8 mouse cellular contexts compared by ENCODE assay signal in the genomic region with DNA sequence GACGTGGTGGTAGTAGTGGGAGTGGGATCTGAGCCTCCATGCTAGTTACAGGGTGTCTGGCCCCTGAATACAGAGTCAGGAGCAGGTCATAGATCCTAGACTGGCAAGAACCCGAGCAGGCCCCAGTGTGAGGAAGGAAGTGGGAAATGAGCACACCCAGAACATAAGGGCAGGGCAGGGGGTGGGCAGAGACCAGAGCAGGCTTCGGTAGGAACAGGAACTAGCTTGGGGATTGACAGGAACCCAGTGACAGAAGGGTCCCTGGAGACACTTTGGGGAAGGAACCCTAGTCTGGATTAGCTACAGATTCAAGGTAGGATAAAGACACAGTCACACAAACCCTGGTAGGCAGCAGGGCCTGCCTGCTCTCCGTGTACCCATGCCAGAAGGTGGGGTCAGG. TPM values are rescaled to one million over a fixed set of nuclear protein-coding genes. Genes with fewer than 3 reads are reported as not detected.
DNase-seq lines count a peak whose midpoint lies in the region; ATAC-seq and TF ChIP-seq lines count a peak whose summit lies in the region.

No protein-coding gene starts in this region.

- H3K27me3 ChIP-seq in ES-Bruce4 (ENCODE audit: control insufficient read depth, insufficient read depth, low read length, poor library complexity, severe bottlenecking), result no peaks in the 10 kb centered on the region
- H3K27me3 ChIP-seq in intestine, postnatal 0 days (replicated peaks; ENCODE audit: control insufficient read depth, insufficient read depth, low read length), result no peaks in the 10 kb centered on the region
- H3K27me3 ChIP-seq in neural tube, embryonic 15.5 days (replicated peaks), result no peaks in the 10 kb centered on the region

- no peak overlapping the region for H3K9ac ChIP-seq in ES-Bruce4 (ENCODE audit: low read depth, poor library complexity, severe bottlenecking)
- H3K9ac ChIP-seq in intestine, postnatal 0 days (ENCODE audit: low read depth, low read length), result no peak overlapping the region
- peak overlapping the region; percentile 62 for H3K9ac ChIP-seq in neural tube, embryonic 15.5 days (replicated peaks)

- peak; percentile 37 for DNase-seq in 3T3-L1 (ENCODE audit: low read depth, low spot score)
- DNase-seq in lung, adult 18-20 months, result peak; percentile 76 to 77
- no peak for DNase-seq in gastrocnemius, adult 18-20 months (ENCODE audit: low spot score)
- no peak for DNase-seq in layer of hippocampus, postnatal 10 days (ENCODE audit: low spot score in 2 of 2)

- H3K36me3 ChIP-seq in ES-Bruce4 (ENCODE audit: control insufficient read depth, insufficient read depth, low read length, poor library complexity, severe bottlenecking), result no peaks in the 10 kb centered on the region
- no peaks in the 10 kb centered on the region for H3K36me3 ChIP-seq in intestine, postnatal 0 days (ENCODE audit: control insufficient read depth, insufficient read depth)
- no peaks in the 10 kb centered on the region for H3K36me3 ChIP-seq in neural tube, embryonic 15.5 days

- WGBS in intestine, postnatal 0 days, result 19% methylated on average over 4 of the region's 4 CpGs
- 1% methylated on average over 4 of the region's 4 CpGs for WGBS in neural tube, embryonic 15.5 days

- peak overlapping the region; percentile 88 for H3K4me2 ChIP-seq in intestine, postnatal 0 days (replicated peaks; ENCODE audit: low read depth)
- peak overlapping the region; percentile 88 for H3K4me2 ChIP-seq in neural tube, embryonic 15.5 days

- 0 out of 2 replicates have a peak overlapping the region, but pooled peaks have one; percentile 58 for H3K27ac ChIP-seq in ES-Bruce4 (ENCODE audit: insufficient read depth, low read length)
- H3K27ac ChIP-seq in intestine, postnatal 0 days (ENCODE audit: low read depth, low read length), result peak overlapping the region; percentile 67
- H3K27ac ChIP-seq in neural tube, embryonic 15.5 days (replicated peaks), result peak overlapping the region; percentile 75

- TF ChIP-seq POLR2A in ES-Bruce4 (IDR thresholded peaks at IDR 0.05; ENCODE audit: insufficient read depth, low read length), result no peak

- H3K9me3 ChIP-seq in ES-Bruce4 (replicated peaks; ENCODE audit: control insufficient read depth, insufficient read depth, low read length, poor library complexity, severe bottlenecking), result no peaks in the 10 kb centered on the region
- H3K9me3 ChIP-seq in intestine, postnatal 0 days (ENCODE audit: control insufficient read depth), result no peaks in the 10 kb centered on the region
- no peaks in the 10 kb centered on the region for H3K9me3 ChIP-seq in neural tube, embryonic 15.5 days (replicated peaks)

- no peaks in the 10 kb centered on the region for H3K4me1 ChIP-seq in ES-Bruce4 (ENCODE audit: control insufficient read depth, insufficient read depth, low read length)
- peaks cover 8% of the 10 kb centered on the region; the same call in 1 of the 2 replicates for H3K4me1 ChIP-seq in intestine, postnatal 0 days (replicated peaks; ENCODE audit: control insufficient read depth, insufficient read depth, low read length)
- H3K4me1 ChIP-seq in neural tube, embryonic 15.5 days, result peaks cover 42% of the 10 kb centered on the region

- ATAC-seq in granulocyte monocyte progenitor cell, adult 5-6 weeks (replicated peaks; ENCODE audit: poor library complexity, severe bottlenecking), result peak; percentile 45
- no peak for ATAC-seq in intestine, postnatal 0 days
- no peak for ATAC-seq in neural tube, embryonic 15.5 days (ENCODE audit: low FRiP score)

- no peak for TF ChIP-seq EP300 in ES-Bruce4 (IDR thresholded peaks at IDR 0.05; ENCODE audit: insufficient read depth, low read depth, low read length)

- no peak overlapping the region for H3K4me3 ChIP-seq in ES-Bruce4 (ENCODE audit: low read depth, low read length)
- peak overlapping the region; percentile 49 for H3K4me3 ChIP-seq in intestine, postnatal 0 days (ENCODE audit: low read depth, low read length)
- peak overlapping the region; percentile 63 for H3K4me3 ChIP-seq in neural tube, embryonic 15.5 days (replicated peaks)

- no peak for TF ChIP-seq CTCF in ES-Bruce4 (IDR thresholded peaks at IDR 0.05; ENCODE audit: low read depth, low read length)
- TF ChIP-seq CTCF in intestine, postnatal 0 days (IDR thresholded peaks at IDR 0.05; ENCODE audit: low read depth), result no peak

RNA-seq across cellular contexts. Expression of a gene that starts 1.3 kb away (rescaled TPM):
- 11.0 and 13.2 TPM in 2 replicates for polyA plus RNA-seq in ES-Bruce4 (2011; ENCODE audit: insufficient read depth, insufficient read length, low read depth, missing spikeins)
- 2.9 and 5.1 TPM in 2 replicates for total RNA-seq in granulocyte monocyte progenitor cell, adult 5-6 weeks (2014; fragmentation: Nextera tagmentation)
- total RNA-seq in granulocyte monocyte progenitor cell, adult 5-6 weeks (2017), result 2.1 and 5.8 TPM in 2 replicates
- 5.9 and 6.3 TPM in 2 replicates for polyA plus RNA-seq in intestine, postnatal 0 days (2015; fragmentation: Nextera tagmentation; extraction: Ambion mirVana)
- polyA plus RNA-seq in neural tube, embryonic 15.5 days (2015; fragmentation: Nextera tagmentation; extraction: Ambion mirVana), result 27.5 and 28.5 TPM in 2 replicates
- total RNA-seq in gastrocnemius, adult 18-20 months (2021), result 10 to 100 TPM; 27.6 to 28.1 TPM
- total RNA-seq in layer of hippocampus, postnatal 10 days (2021), result 10 to 100 TPM; 38.5 to 39.2 TPM

RNA-seq across cellular contexts. Expression of a gene that starts 13.2 kb away (rescaled TPM):
- polyA plus RNA-seq in ES-Bruce4 (2011; ENCODE audit: insufficient read depth, insufficient read length, low read depth, missing spikeins), result 177 and 187 TPM in 2 replicates
- total RNA-seq in granulocyte monocyte progenitor cell, adult 5-6 weeks (2014; fragmentation: Nextera tagmentation), result 140 and 178 TPM in 2 replicates
- total RNA-seq in granulocyte monocyte progenitor cell, adult 5-6 weeks (2017), result 130 and 143 TPM in 2 replicates
- polyA plus RNA-seq in intestine, postnatal 0 days (2015; fragmentation: Nextera tagmentation; extraction: Ambion mirVana), result 119 and 120 TPM in 2 replicates
- 231 and 240 TPM in 2 replicates for polyA plus RNA-seq in neural tube, embryonic 15.5 days (2015; fragmentation: Nextera tagmentation; extraction: Ambion mirVana)
- 100 to 1,000 TPM in 1 of 2 experiments, 10 to 100 TPM in 1; 88.9 to 105 TPM for total RNA-seq in gastrocnemius, adult 18-20 months (2021)
- total RNA-seq in layer of hippocampus, postnatal 10 days (2021), result 100 to 1,000 TPM; 101 TPM

RNA-seq across cellular contexts. Expression of a gene that starts 14.1 kb away (rescaled TPM):
- polyA plus RNA-seq in ES-Bruce4 (2011; ENCODE audit: insufficient read depth, insufficient read length, low read depth, missing spikeins), result 19.9 and 23.1 TPM in 2 replicates
- 0.13 TPM in 1 of 2 replicates, not detected in the other for total RNA-seq in granulocyte monocyte progenitor cell, adult 5-6 weeks (2014; fragmentation: Nextera tagmentation)
- 0.52 and 0.57 TPM in 2 replicates for total RNA-seq in granulocyte monocyte progenitor cell, adult 5-6 weeks (2017)
- 1.5 TPM in 2 replicates for polyA plus RNA-seq in intestine, postnatal 0 days (2015; fragmentation: Nextera tagmentation; extraction: Ambion mirVana)
- 11.1 and 12.3 TPM in 2 replicates for polyA plus RNA-seq in neural tube, embryonic 15.5 days (2015; fragmentation: Nextera tagmentation; extraction: Ambion mirVana)
- total RNA-seq in gastrocnemius, adult 18-20 months (2021), result 1 to 10 TPM; 1.2 to 1.9 TPM
- total RNA-seq in layer of hippocampus, postnatal 10 days (2021), result 10 to 100 TPM; 53.7 to 70.3 TPM

RNA-seq across cellular contexts. Expression of a gene that starts 19.1 kb away (rescaled TPM):
- polyA plus RNA-seq in ES-Bruce4 (2011; ENCODE audit: insufficient read depth, insufficient read length, low read depth, missing spikeins), result 22.3 and 25.5 TPM in 2 replicates
- total RNA-seq in granulocyte monocyte progenitor cell, adult 5-6 weeks (2014; fragmentation: Nextera tagmentation), result 15.6 and 15.8 TPM in 2 replicates
- 5.8 and 10.8 TPM in 2 replicates for total RNA-seq in granulocyte monocyte progenitor cell, adult 5-6 weeks (2017)
- 14.3 and 15.4 TPM in 2 replicates for polyA plus RNA-seq in intestine, postnatal 0 days (2015; fragmentation: Nextera tagmentation; extraction: Ambion mirVana)
- polyA plus RNA-seq in neural tube, embryonic 15.5 days (2015; fragmentation: Nextera tagmentation; extraction: Ambion mirVana), result 27.8 and 30.8 TPM in 2 replicates
- total RNA-seq in gastrocnemius, adult 18-20 months (2021), result 1 to 10 TPM; 6.2 to 7.7 TPM
- total RNA-seq in layer of hippocampus, postnatal 10 days (2021), result 10 to 100 TPM; 25.6 to 26.0 TPM

RNA-seq across cellular contexts. Expression of a gene that starts 34.4 kb away (rescaled TPM):
- 12.8 and 13.8 TPM in 2 replicates for polyA plus RNA-seq in ES-Bruce4 (2011; ENCODE audit: insufficient read depth, insufficient read length, low read depth, missing spikeins)
- total RNA-seq in granulocyte monocyte progenitor cell, adult 5-6 weeks (2014; fragmentation: Nextera tagmentation), result 19.9 and 29.0 TPM in 2 replicates
- 18.7 and 21.8 TPM in 2 replicates for total RNA-seq in granulocyte monocyte progenitor cell, adult 5-6 weeks (2017)
- polyA plus RNA-seq in intestine, postnatal 0 days (2015; fragmentation: Nextera tagmentation; extraction: Ambion mirVana), result 5.2 and 6.2 TPM in 2 replicates
- polyA plus RNA-seq in neural tube, embryonic 15.5 days (2015; fragmentation: Nextera tagmentation; extraction: Ambion mirVana), result 21.0 and 22.8 TPM in 2 replicates
- total RNA-seq in gastrocnemius, adult 18-20 months (2021), result 1 to 10 TPM; 1.4 to 1.8 TPM
- total RNA-seq in layer of hippocampus, postnatal 10 days (2021), result 10 to 100 TPM in 1 of 2 experiments, 1 to 10 TPM in 1; 8.4 to 11.9 TPM

Comparison
In these comparisons a context has a peak if more than half of its experiments do, and no peak if none do; other contexts are left out.
1. DNase-seq: peak in 3T3-L1 (single experiment) and lung, adult 18-20 months (2 of 2); none in gastrocnemius, adult 18-20 months (single experiment) and layer of hippocampus, postnatal 10 days (0 of 2).
2. RNA of a gene that starts 1.3 kb away (total RNA-seq): 38.5 to 39.2 TPM in layer of hippocampus, postnatal 10 days and 27.6 to 28.1 TPM in gastrocnemius, adult 18-20 months; 2.1 to 5.8 TPM in granulocyte monocyte progenitor cell, adult 5-6 weeks; every median in the first group is over 4 times any median in the second.
3. RNA of a gene that starts 14.1 kb away (total RNA-seq): 53.7 to 70.3 TPM in layer of hippocampus, postnatal 10 days; 1.2 to 1.9 TPM in gastrocnemius, adult 18-20 months and 0.13 to 0.57 TPM in granulocyte monocyte progenitor cell, adult 5-6 weeks; every median in the first group is over 10 times any median in the second.
4. Peak in every context shown above with its lines, with median percentiles within 50 percentile points of each other: H3K27ac ChIP-seq.